30 mouse cellular contexts compared by ENCODE assay signal in genomic region chr10:60625511-60625910, GRCm38 (mm10).
"Had no signal": no experiment of that assay in that cellular context is flagged by ENCODE, and none has a peak within 500 bp of the region (broad histone marks: within the 10 kb centered on the region; RNA-seq: fewer than 3 reads in every experiment).

No protein-coding gene starts in this region.

- ATAC-seq: liver, embryonic 12.5 days; liver, postnatal 0 days; lung, postnatal 0 days; midbrain, embryonic 13.5 days; midbrain, embryonic 15.5 days had no signal

- H3K4me1 ChIP-seq: limb, embryonic 13.5 days; liver, embryonic 12.5 days; liver, embryonic 13.5 days; liver, embryonic 15.5 days; lung, embryonic 15.5 days; megakaryocyte, embryonic 14.5 days had no signal

- H3K9me3 ChIP-seq: liver, embryonic 12.5 days; liver, embryonic 13.5 days; liver, embryonic 15.5 days; lung, embryonic 15.5 days; midbrain, embryonic 15.5 days had no signal

- H3K27ac ChIP-seq: left cerebral cortex, adult 2 months; limb, embryonic 10.5 days; limb, embryonic 12.5 days; limb, embryonic 13.5 days; limb, embryonic 15.5 days; liver, embryonic 12.5 days; liver, embryonic 13.5 days; liver, embryonic 14.5 days; liver, embryonic 15.5 days; lung, embryonic 15.5 days; macrophage; midbrain, embryonic 10.5 days; midbrain, embryonic 12.5 days; midbrain, embryonic 15.5 days had no signal

- H3K36me3 ChIP-seq: limb, embryonic 10.5 days; limb, embryonic 12.5 days; limb, embryonic 13.5 days; liver, embryonic 12.5 days; liver, embryonic 13.5 days; liver, embryonic 15.5 days; lung, embryonic 15.5 days; midbrain, embryonic 10.5 days; midbrain, embryonic 12.5 days; midbrain, embryonic 15.5 days had no signal

- H3K9ac ChIP-seq: limb, embryonic 12.5 days; limb, embryonic 13.5 days; limb, embryonic 15.5 days; liver, embryonic 12.5 days; liver, embryonic 13.5 days; liver, embryonic 14.5 days; liver, embryonic 15.5 days; liver, postnatal 0 days; lung, embryonic 14.5 days; lung, embryonic 15.5 days; midbrain, embryonic 12.5 days; midbrain, embryonic 13.5 days; midbrain, embryonic 15.5 days had no signal

- H3K27me3 ChIP-seq: liver, embryonic 12.5 days; liver, embryonic 13.5 days; liver, embryonic 15.5 days; lung, embryonic 15.5 days; midbrain, embryonic 13.5 days; midbrain, embryonic 15.5 days had no signal

- H3K4me3 ChIP-seq: left cerebral cortex, adult 2 months; limb, embryonic 10.5 days; limb, embryonic 12.5 days; limb, embryonic 13.5 days; limb, embryonic 15.5 days; liver, embryonic 12.5 days; liver, embryonic 13.5 days; liver, embryonic 15.5 days; lung, embryonic 15.5 days; megakaryocyte, embryonic 14.5 days; midbrain, embryonic 10.5 days; midbrain, embryonic 12.5 days; midbrain, embryonic 13.5 days; midbrain, embryonic 15.5 days; myocyte had no signal

- DNase-seq: left cerebral cortex, postnatal 4 days; liver; liver, embryonic 13.5 days; liver, postnatal 0 days; lung, adult 18-20 months; lung, adult 2 months; lung, embryonic 14.5 days; lung, postnatal 10 days; lung, postnatal 14 days; lung, postnatal 36 days; lung, postnatal 4 days; midbrain, embryonic 14.5 days had no signal

- H3K4me2 ChIP-seq: limb, embryonic 12.5 days; limb, embryonic 13.5 days; limb, embryonic 15.5 days; liver, embryonic 11.5 days; liver, embryonic 12.5 days; liver, embryonic 13.5 days; liver, embryonic 15.5 days; lung, embryonic 14.5 days; lung, embryonic 15.5 days; midbrain, embryonic 12.5 days; midbrain, embryonic 13.5 days; midbrain, embryonic 15.5 days had no signal
